ENCODE assay signal across 7 mouse cellular contexts in genomic region chr4:142097871-142098270, GRCm38 (mm10). TPM values are rescaled to one million over a fixed set of nuclear protein-coding genes. Genes with fewer than 3 reads are reported as not detected.
A peak's percentile ranks its signal among the peaks of the same experiment; 100 is the strongest.
DNase-seq lines count a peak whose midpoint lies in the region.

No protein-coding gene starts in this region.

- DNase-seq in MN1 (ENCODE audit: low spot score) (peak; percentile 15), adipocyte (ENCODE audit: low spot score) (peak; percentile 33)
- peak; percentile 39 to 57 for DNase-seq in gastrocnemius, postnatal 36 days
- DNase-seq in kidney, adult 9 months, result peak; percentile 61
- peak; percentile 94 for DNase-seq in lung, postnatal 36 days
- DNase-seq in T-cell, adult 2 months (ENCODE audit: low spot score), result no peak
- no peak for DNase-seq in left cerebral cortex, postnatal 36 days (ENCODE audit: low spot score in 2 of 2)

- intact Hi-C loops in gastrocnemius, postnatal 36 days (cut with DNase I), result loop anchor here (2.0 kb wide), 1 partner anchor 93 kb away; no protein-coding TSS in a partner anchor
- intact Hi-C loops in left cerebral cortex, postnatal 36 days (cut with DNase I), result loop anchor here (1.0 kb wide), 1 partner anchor 93 kb away; no protein-coding TSS in a partner anchor

RNA-seq across cellular contexts. Expression of gene Tmem51, which starts 13.8 kb away (rescaled TPM):
- total RNA-seq in gastrocnemius, postnatal 36 days (2021), result 1 to 10 TPM; 1.1 to 1.2 TPM
- 1 to 10 TPM; 4.8 to 5.4 TPM for total RNA-seq in left cerebral cortex, postnatal 36 days (2021)

Comparison
In these comparisons a context has a peak if more than half of its experiments do, and no peak if none do; other contexts are left out.
1. DNase-seq: peak in MN1 (single experiment), adipocyte (single experiment), gastrocnemius, postnatal 36 days (2 of 2), kidney, adult 9 months (single experiment) and lung, postnatal 36 days (single experiment); none in T-cell, adult 2 months (single experiment) and left cerebral cortex, postnatal 36 days (0 of 2).